Mouse (Mus musculus): ENCODE results near the gene Lrwd1. TPM values are rescaled to one million over a fixed set of nuclear protein-coding genes. Genes with fewer than 3 reads are reported as not detected.

Gene Lrwd1
- total and polyA plus RNA-seq, 3 experiments: 52.2 to 62.1 (median 54.3) TPM

- TF ChIP-seq ZKSCAN1 (IDR thresholded peaks at IDR 0.05; ENCODE audit: borderline replicate concordance, low read depth, low read length): no peak
Observed at GRCm38 (mm10) chr5:136076284-136076683, 59.6 kb downstream of the Lrwd1 start (continued).

DNA sequence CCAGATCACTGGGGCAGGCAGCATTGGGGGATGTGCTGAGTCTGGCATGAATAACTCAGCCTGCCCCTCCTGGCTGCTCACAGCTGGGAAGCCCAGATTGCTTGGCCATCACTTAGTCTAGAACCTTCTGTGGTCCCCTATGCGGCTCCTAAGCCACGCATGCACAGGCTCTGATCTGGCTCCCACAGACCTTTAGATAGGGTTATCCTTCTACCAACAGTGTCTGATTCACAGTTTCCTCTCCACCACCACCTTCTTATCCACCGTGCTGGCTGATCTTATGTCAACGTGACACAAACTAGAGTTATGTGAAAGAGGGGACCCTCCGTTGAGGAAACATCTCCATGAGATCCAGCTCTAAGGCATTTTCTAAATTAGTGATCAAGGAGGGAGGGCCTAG is 60.8 kb downstream of the Lrwd1 start:
- in situ Hi-C loops (cut with MboI; ENCODE audit: low pct_ligation_motif_present, low pct_unique_long_range_greater_than_20kb, low sequenced_read_pairs) (no loop called here), dilution Hi-C loops (cut with MboI; ENCODE audit: extremely low pct_ligation_motif_present, extremely low pct_unique_long_range_greater_than_20kb, low sequenced_read_pairs) (no loop called here)
- peaks cover 85% of the 10 kb centered on the region for H3K27me3 ChIP-seq (replicated peaks)
- H3K9me3 ChIP-seq (replicated peaks; ENCODE audit: low read length): peaks cover 4% of the 10 kb centered on the region
- H3K4me1 ChIP-seq (ENCODE audit: control insufficient read depth in 1 of 2, insufficient read depth in 2 of 2): 0 out of 4 replicates have a peak, but pooled peaks cover 0 to 4% of the 10 kb centered on the region in 2 experiments
- H3K79me2 ChIP-seq (replicated peaks; ENCODE audit: control insufficient read depth, extremely low read depth, insufficient read depth, poor library complexity, severe bottlenecking): no peaks in the 10 kb centered on the region
- H3K4me3 ChIP-seq (replicated peaks in 1 of 3; ENCODE audit: low read depth in 2 of 3, low read length in 2 of 3, poor library complexity in 1 of 3): no peak overlapping the region
- DNase-seq (ENCODE audit: extremely low read depth): no peak
- no peaks in the 10 kb centered on the region for H3K36me3 ChIP-seq (replicated peaks in 1 of 2; ENCODE audit: control insufficient read depth in 1 of 2, insufficient read depth in 1 of 2, low read length in 1 of 2)
- TF ChIP-seq MYC (IDR thresholded peaks at IDR 0.05; ENCODE audit: low read depth, low read length): no peak
- TF ChIP-seq CHD2 (IDR thresholded peaks at IDR 0.05; ENCODE audit: low read length): no peak
- TF ChIP-seq SMC3 (IDR thresholded peaks at IDR 0.05; ENCODE audit: low read depth, low read length): no peak
- no peak overlapping the region for H3K9ac ChIP-seq (ENCODE audit: insufficient read depth, low read depth)
- no peak overlapping the region for H3K27ac ChIP-seq (ENCODE audit: insufficient read depth, low read depth)
- H3K4me2 ChIP-seq (ENCODE audit: insufficient read depth, low read depth, poor library complexity, severe bottlenecking): no peak overlapping the region

GRCm38 (mm10) chr5:136073526-136073925 is 62.3 kb downstream of the Lrwd1 start:
- no peak for TF ChIP-seq POLR2A (IDR thresholded peaks at IDR 0.05; ENCODE audit: low read depth, low read length)
- no peak for TF ChIP-seq MEF2A (IDR thresholded peaks at IDR 0.05; ENCODE audit: borderline replicate concordance, low read depth, low read length)
- no peak for TF ChIP-seq SMC3 (IDR thresholded peaks at IDR 0.05; ENCODE audit: low read depth, low read length)
- TF ChIP-seq POLR2AphosphoS2 (IDR thresholded peaks at IDR 0.05; ENCODE audit: low read depth, low read length): no peak
- no peak for TF ChIP-seq RCOR1 (conservative IDR thresholded peaks at IDR 0.05; ENCODE audit: low read depth, low read length)
- no peak for TF ChIP-seq USF1 (IDR thresholded peaks at IDR 0.05; ENCODE audit: low read depth, low read length)
- TF ChIP-seq TCF12 (IDR thresholded peaks at IDR 0.05; ENCODE audit: low read depth, low read length): no peak
- no peak for TF ChIP-seq ETS1 (conservative IDR thresholded peaks at IDR 0.05; ENCODE audit: low read depth, low read length)
- no peak for TF ChIP-seq USF2 (conservative IDR thresholded peaks at IDR 0.05; ENCODE audit: low read depth, low read length)
- no peak for TF ChIP-seq MAFK (IDR thresholded peaks at IDR 0.05; ENCODE audit: insufficient replicate concordance, low read length)
- no peak for TF ChIP-seq ZKSCAN1 (IDR thresholded peaks at IDR 0.05; ENCODE audit: borderline replicate concordance, low read depth, low read length)
- TF ChIP-seq ZC3H11A (IDR thresholded peaks at IDR 0.05; ENCODE audit: low read depth, low read length): no peak
- no peak for TF ChIP-seq KAT2A (IDR thresholded peaks at IDR 0.05; ENCODE audit: insufficient replicate concordance, low read length)
- TF ChIP-seq BHLHE40 (IDR thresholded peaks at IDR 0.05; ENCODE audit: low read depth, low read length): no peak
- no peak for TF ChIP-seq RAD21 (IDR thresholded peaks at IDR 0.05; ENCODE audit: low read depth, low read length)
- no peak for TF ChIP-seq MAZ (IDR thresholded peaks at IDR 0.05; ENCODE audit: low read depth, low read length)
- no peak for TF ChIP-seq CHD1 (IDR thresholded peaks at IDR 0.05; ENCODE audit: low read depth, low read length)
- no peak for TF ChIP-seq ELF1 (IDR thresholded peaks at IDR 0.05; ENCODE audit: low read depth, low read length)
- no peak for TF ChIP-seq ZNF384 (IDR thresholded peaks at IDR 0.05; ENCODE audit: low read depth, low read length)
- TF ChIP-seq HCFC1 (IDR thresholded peaks at IDR 0.05; ENCODE audit: low read depth, low read length): no peak
- Histone ChIP-seq H3K4me2 (ENCODE audit: insufficient read depth, low read depth, poor library complexity, severe bottlenecking) (no peak overlapping the region), H3K27ac (ENCODE audit: insufficient read depth, low read depth) (no peak overlapping the region), H3K4me1 (ENCODE audit: control insufficient read depth in 1 of 2, insufficient read depth in 2 of 2) (peaks cover 3 to 9% of the 10 kb centered on the region in 2 experiments; a peak in 1 of 4 replicates), H3K27me3 (replicated peaks) (peaks cover 89% of the 10 kb centered on the region), H3K9me3 (replicated peaks; ENCODE audit: low read length) (peaks cover 4% of the 10 kb centered on the region), H3K36me3 (replicated peaks in 1 of 2; ENCODE audit: control insufficient read depth in 1 of 2, insufficient read depth in 1 of 2, low read length in 1 of 2) (no peaks in the 10 kb centered on the region), H3K79me2 (replicated peaks; ENCODE audit: control insufficient read depth, extremely low read depth, insufficient read depth, poor library complexity, severe bottlenecking) (no peaks in the 10 kb centered on the region), H3K9ac (ENCODE audit: insufficient read depth, low read depth) (no peak overlapping the region), H3K4me3 (replicated peaks in 1 of 3; ENCODE audit: low read depth in 2 of 3, low read length in 2 of 3, poor library complexity in 1 of 3) (no peak overlapping the region)
- no peak for DNase-seq (ENCODE audit: extremely low read depth)
- dilution Hi-C loops (cut with MboI; ENCODE audit: extremely low pct_ligation_motif_present, extremely low pct_unique_long_range_greater_than_20kb, low sequenced_read_pairs) (no loop called here), in situ Hi-C loops (cut with MboI; ENCODE audit: low pct_ligation_motif_present, low pct_unique_long_range_greater_than_20kb, low sequenced_read_pairs) (no loop called here)
